ENCODE assay signal across 10 mouse cellular contexts in genomic region chr1:170502491-170503276, GRCm38 (mm10).
DNase-seq lines count a peak whose midpoint lies in the region; ATAC-seq and TF ChIP-seq lines count a peak whose summit lies in the region.
"Had no signal": no experiment of that assay in that cellular context is flagged by ENCODE, and none has a peak within 500 bp of the region (broad histone marks: within the 10 kb centered on the region; RNA-seq: fewer than 3 reads in every experiment).

No protein-coding gene starts in this region.

- H3K4me2 ChIP-seq in forebrain, postnatal 0 days (ENCODE audit: low read depth): no peak overlapping the region
- H3K4me2 ChIP-seq in midbrain, embryonic 14.5 days (ENCODE audit: low read length): no peak overlapping the region
- no peak overlapping the region for H3K4me2 ChIP-seq in intestine, embryonic 16.5 days (ENCODE audit: low read depth, low read length)
- H3K4me2 ChIP-seq: stomach, embryonic 15.5 days had no signal

- no peaks in the 10 kb centered on the region for H3K27me3 ChIP-seq in forebrain, postnatal 0 days (ENCODE audit: insufficient read depth, low read length)
- H3K27me3 ChIP-seq in midbrain, embryonic 14.5 days (ENCODE audit: control insufficient read depth, insufficient read depth, low read length): no peaks in the 10 kb centered on the region
- no peaks in the 10 kb centered on the region for H3K27me3 ChIP-seq in intestine, embryonic 16.5 days (replicated peaks; ENCODE audit: control insufficient read depth, insufficient read depth, low read length)
- H3K27me3 ChIP-seq: Patski; stomach, embryonic 15.5 days had no signal

- no peak for TF ChIP-seq CTCF in forebrain, postnatal 0 days (IDR thresholded peaks at IDR 0.05; ENCODE audit: low read depth)

- no peak overlapping the region for H3K4me3 ChIP-seq in forebrain, postnatal 0 days (ENCODE audit: low read depth, low read length)
- no peak overlapping the region for H3K4me3 ChIP-seq in midbrain, embryonic 14.5 days (replicated peaks; ENCODE audit: low read depth, low read length)
- no peak overlapping the region for H3K4me3 ChIP-seq in intestine, embryonic 16.5 days (ENCODE audit: low read length)
- H3K4me3 ChIP-seq: stomach, embryonic 15.5 days had no signal

- peak; percentile 20 for DNase-seq in embryo, embryonic 10 days (ENCODE audit: low spot score)
- no peak for DNase-seq in embryo, embryonic 10.5 days (ENCODE audit: low spot score)
- DNase-seq in left cerebral cortex, postnatal 4 days: peak; percentile 64
- no peak for DNase-seq in left cerebral cortex, postnatal 36 days (ENCODE audit: low spot score in 2 of 2)
- no peak for DNase-seq in forebrain, postnatal 0 days
- peak; percentile 58 for DNase-seq in midbrain, embryonic 14.5 days

- intact Hi-C loops in left cerebral cortex, postnatal 4 days (cut with DNase I): no loop called here
- intact Hi-C loops in left cerebral cortex, postnatal 36 days (cut with DNase I): no loop called here

- H3K27ac ChIP-seq in forebrain, postnatal 0 days (ENCODE audit: low read depth, low read length): no peak overlapping the region
- peak overlapping the region; percentile 5; the same call in 1 of the 2 replicates for H3K27ac ChIP-seq in midbrain, embryonic 14.5 days (replicated peaks; ENCODE audit: low read depth, low read length)
- no peak overlapping the region for H3K27ac ChIP-seq in intestine, embryonic 16.5 days (ENCODE audit: low read length)
- H3K27ac ChIP-seq: stomach, embryonic 15.5 days had no signal

- no peak overlapping the region for H3K9ac ChIP-seq in forebrain, postnatal 0 days
- no peak overlapping the region for H3K9ac ChIP-seq in midbrain, embryonic 14.5 days (replicated peaks; ENCODE audit: low read length)
- H3K9ac ChIP-seq in intestine, embryonic 16.5 days (ENCODE audit: low read depth, low read length): no peak overlapping the region
- H3K9ac ChIP-seq: stomach, embryonic 15.5 days had no signal

- H3K9me3 ChIP-seq in forebrain, postnatal 0 days (ENCODE audit: low read length): no peaks in the 10 kb centered on the region
- H3K9me3 ChIP-seq in midbrain, embryonic 14.5 days (ENCODE audit: control insufficient read depth, low read length): no peaks in the 10 kb centered on the region
- H3K9me3 ChIP-seq in intestine, embryonic 16.5 days (ENCODE audit: control insufficient read depth, low read length): no peaks in the 10 kb centered on the region
- H3K9me3 ChIP-seq: stomach, embryonic 15.5 days had no signal

- H3K36me3 ChIP-seq in forebrain, postnatal 0 days (ENCODE audit: insufficient read depth): no peaks in the 10 kb centered on the region
- no peaks in the 10 kb centered on the region for H3K36me3 ChIP-seq in midbrain, embryonic 14.5 days (ENCODE audit: control insufficient read depth, insufficient read depth, low read length)
- no peaks in the 10 kb centered on the region for H3K36me3 ChIP-seq in intestine, embryonic 16.5 days (ENCODE audit: control insufficient read depth, insufficient read depth, low read length)
- H3K36me3 ChIP-seq: stomach, embryonic 15.5 days had no signal

- peak; percentile 25 for ATAC-seq in forebrain, postnatal 0 days
- no peak for ATAC-seq in midbrain, embryonic 14.5 days (ENCODE audit: low FRiP score, low TSS enrichment)
- ATAC-seq in CD4-positive, CD25-positive, alpha-beta regulatory T cell, adult 4 months: no peak
- no peak for ATAC-seq in intestine, embryonic 16.5 days
- ATAC-seq: Patski had no signal

- peaks cover 13% of the 10 kb centered on the region for H3K4me1 ChIP-seq in forebrain, postnatal 0 days (ENCODE audit: insufficient read depth)
- peaks cover 11% of the 10 kb centered on the region for H3K4me1 ChIP-seq in midbrain, embryonic 14.5 days (ENCODE audit: control insufficient read depth, insufficient read depth, low read length)
- peaks cover 19% of the 10 kb centered on the region for H3K4me1 ChIP-seq in intestine, embryonic 16.5 days (ENCODE audit: control insufficient read depth, insufficient read depth, low read length)

- WGBS in forebrain, postnatal 0 days: 26% methylated on average over 11 of the region's 11 CpGs
- WGBS in midbrain, embryonic 14.5 days: 27% methylated on average over 11 of the region's 11 CpGs
- 38% methylated on average over 11 of the region's 11 CpGs for WGBS in intestine, embryonic 16.5 days

Comparison
In these comparisons a context has a peak if more than half of its experiments do, and no peak if none do; other contexts are left out.
1. DNase-seq: peak in embryo, embryonic 10 days (single experiment), left cerebral cortex, postnatal 4 days (single experiment) and midbrain, embryonic 14.5 days (single experiment); none in embryo, embryonic 10.5 days (single experiment), left cerebral cortex, postnatal 36 days (0 of 2) and forebrain, postnatal 0 days (single experiment).